Mouse (Mus musculus) small intestine, adult 2 months (tissue): ENCODE measurements around the gene Adap1.

Experiments used
- CTCF ChIP-seq: fragments of 200-500 bp; IDR thresholded peaks from 2 replicates; pipeline ENCODE4 v1.5.1; 2012; ENCODE audit warnings: low read depth, mild to moderate bottlenecking, control low read depth, inconsistent platforms, low read length, moderate library complexity, mixed read lengths; ENCODE audit not compliant: insufficient replicate concordance, insufficient read length; ENCODE audit errors: extremely low read depth
- POLR2A ChIP-seq: fragments of 200-500 bp; IDR thresholded peaks from 2 replicates; pipeline ENCODE4 v1.6.1; 2012; ENCODE audit warnings: low read depth, mild to moderate bottlenecking, control low read depth, inconsistent platforms, low read length, moderate library complexity

DNA sequence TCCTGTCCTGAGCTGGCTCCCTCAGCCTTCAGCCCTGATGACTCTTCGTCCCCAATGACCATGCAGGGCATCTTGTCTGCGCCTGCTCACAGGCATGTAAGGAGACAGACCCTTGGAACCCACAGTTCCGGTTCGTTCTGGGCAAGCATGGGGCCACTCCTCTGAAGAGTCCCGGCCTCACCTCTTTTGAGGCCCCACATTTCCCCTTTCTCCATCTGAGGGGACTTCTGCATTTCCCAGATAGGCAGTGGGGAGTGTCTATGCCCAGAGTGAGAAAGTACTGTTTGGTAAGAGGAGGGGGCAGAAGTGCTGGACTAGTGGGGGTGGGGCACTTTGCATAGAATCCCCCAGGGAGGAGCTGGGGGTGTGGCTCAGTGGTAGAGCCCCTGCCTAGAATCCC is 38.3 kb downstream of the Adap1 start:
- no peak for TF ChIP-seq POLR2A
- no peak for TF ChIP-seq CTCF
